Mouse (Mus musculus) intestine, embryonic 16.5 days (tissue): ENCODE data around the gene Erh. TPM values are rescaled to one million over a fixed set of nuclear protein-coding genes. Genes with fewer than 3 reads are reported as not detected.

Experiments used
- ATAC-seq: fragments of 200-750 bp; cut with Nextera tagmentation; 2 replicates; pipeline ENCODE4 v1.8.0; 2017; ENCODE audit warnings: moderate TSS enrichment, moderate library complexity
- H3K27ac ChIP-seq: fragments of 300-500 bp; sonication (generic); 2 replicates; pipeline ENCODE4 v1.5.1; 2014; ENCODE audit warnings: mild to moderate bottlenecking, low read length
- H3K27me3 ChIP-seq: fragments of 300-500 bp; sonication (generic); replicated peaks from 2 replicates; pipeline ENCODE4 v1.6.1; 2014; ENCODE audit warnings: low read length, control low read depth, mixed read lengths; ENCODE audit not compliant: control insufficient read depth, insufficient read depth
- H3K36me3 ChIP-seq: fragments of 300-500 bp; sonication (generic); 2 replicates; pipeline ENCODE4 v1.6.1; 2014; ENCODE audit warnings: low read length, control low read depth; ENCODE audit not compliant: control insufficient read depth, insufficient read depth
- H3K4me1 ChIP-seq: fragments of 300-500 bp; sonication (generic); 2 replicates; pipeline ENCODE4 v1.6.1; 2014; ENCODE audit warnings: low read length, control low read depth, mixed read lengths; ENCODE audit not compliant: control insufficient read depth, insufficient read depth
- H3K4me2 ChIP-seq: fragments of 300-500 bp; sonication (generic); 2 replicates; pipeline ENCODE4 v1.6.1; 2014; ENCODE audit warnings: low read depth, low read length, control low read depth
- H3K4me3 ChIP-seq: fragments of 300-500 bp; sonication (generic); 2 replicates; pipeline ENCODE4 v1.5.1; 2014; ENCODE audit warnings: mild to moderate bottlenecking, low read length
- H3K9ac ChIP-seq: fragments of 300-500 bp; sonication (generic); 2 replicates; pipeline ENCODE4 v1.6.1; 2014; ENCODE audit warnings: low read depth, low read length
- H3K9me3 ChIP-seq: fragments of 300-500 bp; sonication (generic); 2 replicates; pipeline ENCODE4 v1.6.1; 2016; ENCODE audit warnings: low read length, control low read depth; ENCODE audit not compliant: control insufficient read depth
- WGBS: fragments of 180-500 bp; shearing (Covaris S2); extraction: QIAGEN DNeasy Blood & Tissue Kit; methylation state at CpG from one replicate; pipeline ENCODE4 v1.1.7; 2014; 5-methylcytosine and 5-hydroxymethylcytosine counted together
- polyA plus RNA-seq: library from polyadenylated mRNA; unstranded; fragments of >200 nt; fragmentation: Nextera tagmentation; extraction: Ambion mirVana; gene quantifications from 2 replicates; pipeline ENCODE4 v1.2.1, GENCODE M21; 2015

Erh gene
- polyA plus RNA-seq: 206 and 241 TPM in 2 replicates

DNA sequence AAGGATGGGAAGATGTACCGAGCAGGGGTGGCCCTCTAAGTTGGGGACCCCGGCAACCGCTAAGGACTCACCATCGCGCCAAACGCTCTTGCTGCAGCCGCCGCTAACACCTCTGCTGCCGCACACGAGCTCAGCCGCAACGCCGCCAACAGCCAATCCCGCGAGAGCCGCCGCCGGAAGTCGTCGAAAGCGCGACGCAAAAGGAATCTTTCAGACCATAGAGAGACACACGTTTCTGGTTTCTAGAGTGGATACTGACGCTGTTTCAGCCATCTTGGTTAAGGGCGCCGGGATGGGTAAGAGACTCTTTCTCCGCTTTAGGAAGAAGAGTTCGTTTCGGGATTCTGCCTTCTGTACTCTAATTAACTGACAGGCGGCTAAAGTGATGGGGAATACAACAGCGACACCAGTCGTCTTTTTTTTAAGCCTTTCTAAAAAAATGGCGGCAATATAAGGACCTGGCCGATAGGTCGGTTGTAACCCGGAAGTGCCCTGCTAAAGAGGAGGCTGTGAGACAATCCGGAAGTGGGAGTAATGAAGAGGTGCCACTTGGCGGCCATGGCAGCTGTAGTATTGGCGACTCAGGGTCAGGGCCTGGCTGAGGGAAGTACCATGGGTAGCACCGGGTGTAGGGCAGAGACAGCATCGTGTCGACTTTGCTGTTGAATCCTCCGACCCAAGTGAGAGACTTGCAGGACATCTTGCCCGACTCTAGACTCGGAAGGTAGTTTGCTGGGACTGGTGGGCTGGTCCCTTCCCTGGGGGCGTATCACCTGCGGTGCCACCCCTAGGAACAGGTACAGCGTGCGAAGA lies at the start of gene Erh, which contains the start of gene Slc39a9:
Gene Erh, minus strand, starts transcription at position 649 of the 813 bp plus-strand sequence.
Gene Slc39a9, plus strand, starts transcription at position 191 of the 813 bp plus-strand sequence.
- Histone ChIP-seq H3K9ac (peak within 1 kb of the TSS; percentile 93), H3K4me1 (peaks cover 19% of the 10 kb centered on the region), H3K4me3 (peak within 1 kb of the TSS; percentile 79), H3K4me2 (peak within 1 kb of the TSS; percentile 80), H3K36me3 (0 out of 2 replicates have a peak, but pooled peaks cover 3% of the 10 kb centered on the region), H3K27ac (peak within 1 kb of the TSS; percentile 70), H3K27me3 (no peaks in the 10 kb centered on the region), H3K9me3 (no peaks in the 10 kb centered on the region)
- under 1% methylated on average over 50 of the region's 50 CpGs for WGBS
- peak; percentile 98 for ATAC-seq

DNA sequence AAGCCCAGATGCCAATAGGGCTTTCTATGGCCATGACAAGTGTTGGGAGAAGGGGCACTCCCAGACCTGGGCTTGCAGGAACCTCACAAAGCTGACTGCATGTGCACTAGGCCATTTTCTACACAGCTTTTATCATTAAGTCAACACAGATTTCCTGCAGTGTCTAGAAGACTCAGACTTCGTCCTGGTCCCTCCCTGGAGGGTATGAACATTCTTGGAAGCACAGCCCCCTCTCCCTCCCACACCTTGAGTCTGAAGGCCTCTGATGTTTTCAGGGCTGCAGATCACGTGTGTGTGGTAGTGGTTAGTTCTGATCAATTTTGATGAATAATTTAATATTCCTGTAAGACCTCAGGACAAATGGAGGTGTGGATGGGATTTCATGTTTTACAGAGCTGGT lies 49.6 kb upstream of the Erh start:
- Histone ChIP-seq H3K27ac (no peak overlapping the region), H3K4me3 (peak overlapping the region; percentile 59), H3K9ac (no peak overlapping the region), H3K4me1 (peaks cover 23% of the 10 kb centered on the region), H3K27me3 (0 out of 2 replicates have a peak, but pooled peaks cover 11% of the 10 kb centered on the region), H3K36me3 (no peaks in the 10 kb centered on the region), H3K9me3 (no peaks in the 10 kb centered on the region), H3K4me2 (peak overlapping the region; percentile 84)
- ATAC-seq: peak; percentile 46
- WGBS: 29% methylated on average over 2 of the region's 2 CpGs

DNA sequence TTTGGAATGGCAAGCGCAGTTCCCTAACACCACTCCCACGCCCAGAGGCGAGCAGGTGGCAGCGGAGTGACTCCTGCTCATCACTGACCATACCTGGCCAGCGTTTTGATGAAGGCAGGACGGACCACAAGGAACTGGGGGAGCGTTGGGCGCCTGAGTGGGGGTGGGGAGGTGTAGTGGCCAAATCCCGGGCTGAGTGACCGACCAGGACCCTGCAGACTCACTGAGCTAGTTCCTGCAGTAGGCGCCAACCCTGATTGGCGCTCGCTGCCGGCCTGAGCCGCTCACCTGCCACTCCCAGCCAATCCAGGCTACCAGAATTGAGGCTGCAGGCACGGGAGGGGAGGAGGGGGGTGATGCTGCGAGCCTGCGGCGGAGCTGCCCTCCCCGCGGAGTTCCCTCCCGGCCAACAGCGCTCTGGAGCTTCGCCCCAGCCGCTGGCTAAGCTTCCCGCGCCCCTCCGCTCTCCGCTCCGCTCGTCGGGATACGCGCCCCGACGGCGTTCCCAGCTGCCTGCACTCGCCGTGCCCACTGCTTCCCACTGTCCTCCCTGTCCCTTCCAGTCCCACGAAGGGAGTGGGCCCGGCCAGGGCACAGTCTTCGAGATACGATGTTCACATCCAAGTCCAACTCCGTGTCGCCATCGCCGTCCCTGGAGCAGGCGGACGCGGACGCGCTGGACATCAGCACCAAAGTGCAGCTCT lies 48.3 kb upstream of the Erh start, which contains the start of gene Plekhd1:
Gene Plekhd1, plus strand, starts transcription at position 323 of the 704 bp plus-strand sequence.
- peak; percentile 87 for ATAC-seq
- H3K27me3 ChIP-seq: 0 out of 2 replicates have a peak, but pooled peaks cover 11% of the 10 kb centered on the region
- H3K9me3 ChIP-seq: no peaks in the 10 kb centered on the region
- WGBS: under 1% methylated on average over 52 of the region's 52 CpGs
- peaks cover 28% of the 10 kb centered on the region for H3K4me1 ChIP-seq
- peak within 1 kb of the TSS; percentile 84 for H3K4me2 ChIP-seq
- peak within 1 kb of the TSS; percentile 59 for H3K4me3 ChIP-seq
- peak within 1 kb of the TSS; percentile 69 for H3K9ac ChIP-seq
- H3K36me3 ChIP-seq: no peaks in the 10 kb centered on the region
- peak within 1 kb of the TSS; percentile 78 for H3K27ac ChIP-seq

DNA sequence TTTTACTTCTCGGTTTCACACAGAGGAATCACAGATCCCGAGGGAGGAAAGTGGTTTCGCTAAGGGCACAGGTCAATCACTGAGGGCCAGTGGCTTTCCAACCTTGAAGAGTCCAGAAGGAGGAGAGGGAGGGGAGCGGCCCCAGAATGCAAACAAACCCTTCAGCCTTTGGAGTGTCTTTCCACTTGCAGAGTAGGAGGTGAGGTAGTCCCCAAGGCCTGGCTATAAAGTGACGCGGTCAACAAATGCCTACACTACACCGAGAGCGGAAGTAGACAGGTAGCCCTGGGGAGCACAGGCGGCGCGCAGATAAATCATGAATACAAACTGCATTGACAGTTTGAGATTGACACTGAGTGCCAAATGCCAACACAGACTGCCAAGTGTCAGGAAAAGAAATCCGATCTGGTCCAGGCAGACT lies 47.5 kb upstream of the Erh start:
- 14% methylated on average over 12 of the region's 12 CpGs for whole genome bisulfite sequencing
- Histone ChIP-seq H3K27ac (peak overlapping the region; percentile 78), H3K4me2 (peak overlapping the region; percentile 84), H3K4me1 (peaks cover 32% of the 10 kb centered on the region), H3K9me3 (no peaks in the 10 kb centered on the region), H3K36me3 (no peaks in the 10 kb centered on the region), H3K9ac (peak overlapping the region; percentile 69), H3K27me3 (0 out of 2 replicates have a peak, but pooled peaks cover 11% of the 10 kb centered on the region), H3K4me3 (peak overlapping the region; percentile 59)
- peak; percentile 77 for ATAC-seq

DNA sequence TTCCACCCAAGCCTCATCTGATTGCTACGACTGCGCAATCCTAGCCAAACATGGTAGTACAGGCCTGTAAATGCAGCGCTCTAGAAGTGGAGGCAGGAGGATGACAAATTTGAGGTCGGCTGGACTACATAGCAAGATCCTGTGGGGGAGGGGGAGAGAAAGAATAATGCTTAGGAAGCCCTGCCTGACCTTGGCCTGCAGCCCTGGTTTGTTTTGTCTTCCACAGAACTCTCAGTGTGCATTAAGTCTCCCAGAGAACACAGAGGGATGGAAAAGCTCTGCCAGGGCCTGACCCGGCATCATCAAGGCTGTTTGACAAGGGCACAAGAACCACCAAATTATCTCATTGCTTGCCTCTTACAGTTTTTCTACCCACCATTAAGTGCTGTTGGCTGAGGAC lies 45.6 kb upstream of the Erh start:
- Histone ChIP-seq H3K4me1 (peaks cover 30% of the 10 kb centered on the region), H3K9ac (no peak overlapping the region), H3K9me3 (no peaks in the 10 kb centered on the region), H3K4me2 (no peak overlapping the region), H3K4me3 (no peak overlapping the region), H3K36me3 (no peaks in the 10 kb centered on the region), H3K27me3 (0 out of 2 replicates have a peak, but pooled peaks cover 8% of the 10 kb centered on the region), H3K27ac (no peak overlapping the region)
- 50% methylated on average over 5 of the region's 5 CpGs for WGBS
- ATAC-seq: no peak

DNA sequence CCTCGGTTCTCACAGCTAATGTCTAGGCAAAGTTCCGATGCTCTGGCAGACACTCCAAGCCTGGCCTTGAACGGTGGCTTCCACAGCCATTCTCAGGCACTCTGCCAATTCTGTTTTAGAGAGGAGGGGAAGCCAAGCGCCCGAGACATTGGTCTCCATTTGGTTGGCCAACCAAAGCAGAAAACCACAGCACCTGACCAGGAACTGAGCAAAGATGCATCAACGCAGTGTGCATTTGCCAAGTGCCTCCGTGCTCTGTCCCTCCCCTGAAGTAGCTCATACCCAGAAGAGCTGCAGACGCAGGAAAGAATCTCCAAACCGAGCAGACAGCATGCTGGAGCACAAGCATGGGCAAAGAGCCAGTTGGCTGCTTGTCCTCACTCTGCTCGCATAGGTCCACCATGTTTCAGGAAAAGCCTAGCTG lies 43.7 kb upstream of the Erh start:
- H3K4me1 ChIP-seq: peaks cover 19% of the 10 kb centered on the region
- H3K27me3 ChIP-seq: 0 out of 2 replicates have a peak, but pooled peaks cover 5% of the 10 kb centered on the region
- no peaks in the 10 kb centered on the region for H3K9me3 ChIP-seq
- H3K4me2 ChIP-seq: peak overlapping the region; percentile 25; the same call in 1 of the 2 replicates
- no peak overlapping the region for H3K4me3 ChIP-seq
- WGBS: 52% methylated on average over 10 of the region's 10 CpGs
- H3K9ac ChIP-seq: no peak overlapping the region
- ATAC-seq: no peak
- H3K36me3 ChIP-seq: no peaks in the 10 kb centered on the region
- H3K27ac ChIP-seq: peak overlapping the region; percentile 37; the same call in 1 of the 2 replicates

DNA sequence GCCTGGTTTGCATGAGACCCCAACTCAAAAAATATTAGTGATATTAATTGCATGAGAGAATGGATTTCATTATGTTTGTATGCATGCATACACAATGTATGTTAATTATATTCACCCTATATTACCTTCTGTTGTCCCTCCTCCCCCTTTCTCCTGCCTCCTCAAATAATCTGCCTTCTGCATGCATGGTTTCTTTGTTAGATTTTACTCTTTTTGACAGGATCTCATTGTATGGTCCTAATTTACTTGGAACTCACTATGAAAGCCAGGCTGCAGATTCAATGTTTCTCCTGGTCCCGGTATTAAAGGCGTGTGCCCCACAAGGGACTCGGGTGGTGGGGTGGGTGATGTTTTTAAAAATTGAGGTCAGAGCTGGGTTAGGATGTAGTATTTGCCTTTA lies 40.2 kb upstream of the Erh start:
- Histone ChIP-seq H3K36me3 (0 out of 2 replicates have a peak, but pooled peaks cover 1% of the 10 kb centered on the region), H3K27me3 (no peaks in the 10 kb centered on the region), H3K27ac (no peak overlapping the region), H3K4me2 (no peak overlapping the region), H3K4me3 (no peak overlapping the region), H3K9ac (no peak overlapping the region), H3K4me1 (peaks cover 9% of the 10 kb centered on the region), H3K9me3 (no peaks in the 10 kb centered on the region)
- no peak for ATAC-seq
- WGBS: 89% methylated on average over 3 of the region's 3 CpGs

DNA sequence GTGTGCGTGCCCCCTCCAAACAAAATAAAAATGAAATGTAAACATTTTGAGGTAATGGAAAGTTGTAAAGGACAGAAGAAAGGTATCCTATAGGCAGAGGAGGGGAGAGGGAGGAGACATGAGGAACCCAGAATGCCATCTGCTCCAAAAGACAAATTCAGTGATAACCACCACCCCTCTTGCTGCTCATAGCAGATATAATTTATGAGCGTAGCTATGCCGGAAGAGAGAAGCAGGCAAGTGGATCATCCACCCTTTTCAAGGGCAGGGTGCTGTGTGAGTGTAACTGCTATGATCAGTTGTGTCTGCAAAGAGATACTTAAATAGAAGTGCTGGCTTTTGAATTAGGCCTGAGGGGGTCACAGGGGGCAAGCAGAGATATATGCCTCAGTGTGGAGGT lies 39.4 kb upstream of the Erh start:
- Histone ChIP-seq H3K4me3 (no peak overlapping the region), H3K9ac (no peak overlapping the region), H3K4me2 (no peak overlapping the region), H3K27me3 (no peaks in the 10 kb centered on the region), H3K27ac (no peak overlapping the region), H3K36me3 (0 out of 2 replicates have a peak, but pooled peaks cover 2% of the 10 kb centered on the region), H3K9me3 (no peaks in the 10 kb centered on the region), H3K4me1 (peaks cover 9% of the 10 kb centered on the region)
- ATAC-seq: no peak
- WGBS: 76% methylated on average over 3 of the region's 3 CpGs

DNA sequence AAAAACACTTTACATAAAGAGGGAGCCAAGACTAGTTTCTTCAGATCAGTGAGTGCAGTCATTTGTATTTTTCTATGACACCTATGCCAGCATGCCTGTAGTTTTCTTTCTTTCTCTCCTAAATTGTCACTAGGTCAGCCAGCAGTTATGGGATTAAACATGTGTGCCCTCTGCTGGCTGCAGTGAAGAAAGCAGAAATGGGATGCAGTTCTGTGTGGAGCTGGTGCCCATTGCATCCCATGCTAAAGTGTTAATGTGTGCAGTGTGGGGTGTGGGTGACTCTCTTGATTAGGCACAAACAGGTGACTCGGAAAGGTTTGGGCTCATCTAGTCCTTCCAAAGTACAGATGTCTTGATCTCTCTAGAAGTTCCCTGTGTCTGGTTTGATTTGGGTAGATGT lies 37.2 kb upstream of the Erh start:
- no peak for ATAC-seq
- Histone ChIP-seq H3K27me3 (no peaks in the 10 kb centered on the region), H3K4me3 (no peak overlapping the region), H3K4me2 (no peak overlapping the region), H3K36me3 (0 out of 2 replicates have a peak, but pooled peaks cover 5% of the 10 kb centered on the region), H3K27ac (no peak overlapping the region), H3K4me1 (no peaks in the 10 kb centered on the region), H3K9ac (no peak overlapping the region), H3K9me3 (no peaks in the 10 kb centered on the region)
- 58% methylated on average over 1 of the region's 1 CpGs for WGBS
